Mouse (Mus musculus) MEL (cell line): ENCODE results near the gene Upf2. TPM values are rescaled to one million over a fixed set of nuclear protein-coding genes. Genes with fewer than 3 reads are reported as not detected.
"Not testable (repeated sequence)": the region's sequence is repeated elsewhere in the genome, so short reads cannot be mapped to it uniquely, and the experiment has no call there.

Source experiments
- DNase-seq: peaks from one replicate; pipeline ENCODE4 v3.0.0; 2011; ENCODE audit warnings: low read depth, low spot score
- H3K27ac ChIP-seq: 2 replicates; pipeline ENCODE4 v1.5.1; 2012; ENCODE audit warnings: low read depth, mild to moderate bottlenecking, control low read depth, low read length, moderate library complexity; ENCODE audit not compliant: control insufficient read depth
- H3K27me3 ChIP-seq, 2 experiments: fragments of 150-350 bp in 1 of 2; sonication (generic) in 1 of 2; 2 replicates each; pipeline ENCODE4 v1.6.1; 2012; ENCODE audit warnings: low read length in 2 of 2, mild to moderate bottlenecking in 2 of 2, improper control_type of control experiment in 1 of 2, moderate library complexity in 1 of 2; ENCODE audit not compliant: insufficient read depth in 2 of 2, control insufficient read depth in 1 of 2
- H3K36me3 ChIP-seq, 2 experiments: 2 replicates each; pipeline ENCODE4 v1.6.1; 2012 to 2014; ENCODE audit warnings: low read length in 2 of 2, improper control_type of control experiment in 1 of 2, inconsistent platforms in 1 of 2, mild to moderate bottlenecking in 1 of 2; ENCODE audit not compliant: insufficient read depth in 2 of 2, control insufficient read depth in 1 of 2
- H3K4me1 ChIP-seq, 2 experiments: fragments of 150-350 bp in 1 of 2; sonication (generic) in 1 of 2; 2 replicates each; pipeline ENCODE4 v1.6.1; 2012; ENCODE audit warnings: low read length in 2 of 2, improper control_type of control experiment in 1 of 2, mild to moderate bottlenecking in 1 of 2; ENCODE audit not compliant: insufficient read depth in 2 of 2, control insufficient read depth in 1 of 2
- H3K4me3 ChIP-seq, 2 experiments: fragments of 150-350 bp in 1 of 2; sonication (generic) in 1 of 2; 2 replicates each; pipeline ENCODE4 v1.5.1; 2012; ENCODE audit warnings: low read depth in 2 of 2, low read length in 2 of 2, mild to moderate bottlenecking in 2 of 2, moderate library complexity in 2 of 2, control low read depth in 1 of 2, improper control_type of control experiment in 1 of 2; ENCODE audit not compliant: control insufficient read depth in 1 of 2, insufficient read depth in 1 of 2
- H3K79me2 ChIP-seq: 2 replicates; pipeline ENCODE4 v1.6.1; 2012; ENCODE audit warnings: mild to moderate bottlenecking, low read length, moderate library complexity; ENCODE audit not compliant: control insufficient read depth, poor library complexity, insufficient read depth
- H3K9ac ChIP-seq: 2 replicates; pipeline ENCODE4 v1.6.1; 2012; ENCODE audit warnings: low read depth, mild to moderate bottlenecking, control low read depth, low read length, moderate library complexity; ENCODE audit not compliant: control insufficient read depth, poor library complexity, severe bottlenecking
- H3K9me3 ChIP-seq: fragments of 150-350 bp; sonication (generic); replicated peaks from 2 replicates; pipeline ENCODE4 v1.6.1; 2012; ENCODE audit warnings: mild to moderate bottlenecking, low read length, improper control_type of control experiment, moderate library complexity; ENCODE audit not compliant: insufficient read depth
- CHD2 ChIP-seq: IDR thresholded peaks from 2 replicates; pipeline ENCODE4 v1.6.1; 2011; ENCODE audit warnings: low read length, improper control_type of control experiment
- CTCF ChIP-seq, 3 experiments: IDR thresholded peaks in 2 of 3; conservative IDR thresholded peaks in 1 of 3; 2 replicates each; pipeline ENCODE4 v1.5.1; 2011 to 2012; ENCODE audit warnings: low read length in 3 of 3, low read depth in 2 of 3, mild to moderate bottlenecking in 2 of 3, improper control_type of control experiment in 1 of 3, inconsistent platforms in 1 of 3, mixed read lengths in 1 of 3, moderate library complexity in 1 of 3; ENCODE audit not compliant: control insufficient read depth in 1 of 3, insufficient read depth in 1 of 3, poor library complexity in 1 of 3, severe bottlenecking in 1 of 3
- ELF1 ChIP-seq: IDR thresholded peaks from 2 replicates; pipeline ENCODE4 v1.6.1; 2014; ENCODE audit warnings: low read depth, mild to moderate bottlenecking, inconsistent platforms, low read length, improper control_type of control experiment, moderate library complexity
- ETS1 ChIP-seq: IDR thresholded peaks from 2 replicates; pipeline ENCODE4 v1.6.1; 2012; ENCODE audit warnings: low read depth, mild to moderate bottlenecking, inconsistent platforms, low read length, improper control_type of control experiment, moderate library complexity
- HCFC1 ChIP-seq: IDR thresholded peaks from 2 replicates; pipeline ENCODE4 v1.6.1; 2012; ENCODE audit warnings: low read depth, mild to moderate bottlenecking, inconsistent platforms, low read length, improper control_type of control experiment, moderate library complexity
- JUND ChIP-seq: IDR thresholded peaks from 2 replicates; pipeline ENCODE4 v1.6.1; 2011; ENCODE audit warnings: low read depth, mild to moderate bottlenecking, improper control_type of control experiment, low read length
- MAFK ChIP-seq: IDR thresholded peaks from 2 replicates; pipeline ENCODE4 v1.6.1; 2011; ENCODE audit warnings: low read depth, mild to moderate bottlenecking, low read length, improper control_type of control experiment, borderline replicate concordance
- MAZ ChIP-seq: IDR thresholded peaks from 2 replicates; pipeline ENCODE4 v1.6.1; 2012; ENCODE audit warnings: low read depth, mild to moderate bottlenecking, inconsistent platforms, low read length, improper control_type of control experiment
- MEF2A ChIP-seq: IDR thresholded peaks from 2 replicates; pipeline ENCODE4 v1.6.1; 2014; ENCODE audit warnings: low read depth, mild to moderate bottlenecking, inconsistent platforms, low read length, improper control_type of control experiment; ENCODE audit not compliant: poor library complexity, insufficient replicate concordance, severe bottlenecking; ENCODE audit errors: extremely low read depth
- RAD21 ChIP-seq: IDR thresholded peaks from 2 replicates; pipeline ENCODE4 v1.6.1; 2011; ENCODE audit warnings: mild to moderate bottlenecking, low read depth, low read length, improper control_type of control experiment
- RCOR1 ChIP-seq: IDR thresholded peaks from 2 replicates; pipeline ENCODE4 v1.6.1; 2012; ENCODE audit warnings: low read depth, mild to moderate bottlenecking, inconsistent platforms, low read length, improper control_type of control experiment
- TAL1 ChIP-seq: IDR thresholded peaks from 2 replicates; pipeline ENCODE4 v1.6.1; 2012; ENCODE audit warnings: mild to moderate bottlenecking, inconsistent platforms, low read length, moderate library complexity, mixed read lengths
- TBP ChIP-seq: IDR thresholded peaks from 2 replicates; pipeline ENCODE4 v1.8.0; 2011; ENCODE audit warnings: low read depth, low read length, improper control_type of control experiment
- ZMIZ1 ChIP-seq: IDR thresholded peaks from 2 replicates; pipeline ENCODE4 v1.6.1; 2012; ENCODE audit warnings: low read depth, mild to moderate bottlenecking, inconsistent platforms, low read length, improper control_type of control experiment, moderate library complexity
- ZNF384 ChIP-seq: IDR thresholded peaks from 2 replicates; pipeline ENCODE4 v1.6.1; 2012; ENCODE audit warnings: low read depth, mild to moderate bottlenecking, inconsistent platforms, low read length, improper control_type of control experiment
- polyA plus RNA-seq, 2 experiments: library from polyadenylated mRNA; stranded (reverse) in 1 of 2; unstranded in 1 of 2; fragments of >175 nt in 1 of 2; fragments of >200 nt in 1 of 2; gene quantifications; 2 replicates each; pipeline versions ENCODE4 v1.2.1 to v1.2.4; 2012; ENCODE audit warnings: low replicate concordance in 2 of 2, low read depth in 1 of 2; ENCODE audit not compliant: insufficient read length in 2 of 2, insufficient read depth in 1 of 2, missing spikeins in 1 of 2
- total RNA-seq: library from RNA; depleted of rRNA; stranded (reverse); fragments of 300-350 nt; gene quantifications from 2 replicates; pipeline ENCODE4 v1.2.3, GENCODE M21; 2012

The Upf2 gene
- total and polyA plus RNA-seq, 3 experiments, result 15.3 to 30.9 TPM; not detected in 1

DNA sequence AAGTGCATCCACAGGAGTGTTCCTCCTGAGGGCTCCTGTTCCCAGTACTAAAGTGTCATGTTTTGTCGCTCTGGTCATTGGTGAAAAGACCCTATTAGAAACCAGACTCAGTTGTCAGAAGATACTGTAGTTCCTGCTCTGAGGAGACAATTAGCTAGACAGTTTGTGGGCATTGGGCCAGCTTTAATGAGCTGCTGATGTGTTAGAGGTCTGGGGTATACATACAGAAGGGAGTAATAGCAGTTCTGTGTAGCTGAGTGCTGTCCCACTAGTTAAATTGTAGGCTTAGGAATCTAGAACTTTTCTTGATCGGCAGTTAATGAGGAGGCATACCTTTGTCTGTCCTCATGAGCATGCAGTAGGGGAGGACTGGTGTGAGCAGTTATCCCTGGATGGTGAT, 11.0 kb downstream of the Upf2 start:
- Histone ChIP-seq H3K36me3 (peaks cover 8 to 35% of the 10 kb centered on the region in 2 experiments), H3K4me3 (no peak overlapping the region), H3K79me2 (peaks cover 8% of the 10 kb centered on the region; the same call in 1 of the 2 replicates), H3K9me3 (no peaks in the 10 kb centered on the region), H3K9ac (no peak overlapping the region), H3K27me3 (no peaks in the 10 kb centered on the region), H3K27ac (no peak overlapping the region), H3K4me1 (peaks cover 0 to 3% of the 10 kb centered on the region in 2 experiments; a peak in 1 of 4 replicates)
- DNase-seq, result no peak
- TF ChIP-seq MEF2A, result no peak
- no peak for TF ChIP-seq CHD2

DNA sequence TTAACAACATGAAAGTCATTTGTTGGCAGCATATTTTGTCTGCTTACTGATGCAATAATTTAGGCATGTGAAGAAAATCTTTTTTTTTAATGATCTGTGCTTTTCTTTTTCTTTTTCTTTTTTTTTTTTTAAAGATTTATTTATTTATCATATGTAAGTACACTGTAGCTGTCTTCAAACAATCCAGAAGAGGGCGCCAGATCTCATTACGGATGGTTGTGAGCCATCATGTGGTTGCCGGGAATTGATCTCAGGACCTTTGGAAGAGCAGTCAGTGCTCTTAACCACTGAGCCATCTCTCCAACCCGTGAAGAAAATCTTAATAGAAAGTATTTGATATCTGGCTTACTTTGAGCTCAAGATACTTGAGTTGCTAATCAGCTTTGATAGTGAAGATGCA, 12.5 kb downstream of the Upf2 start:
- H3K36me3 ChIP-seq, result peaks cover 5 to 26% of the 10 kb centered on the region in 2 experiments
- H3K27ac ChIP-seq, H3K9ac ChIP-seq: not testable (repeated sequence)

DNA sequence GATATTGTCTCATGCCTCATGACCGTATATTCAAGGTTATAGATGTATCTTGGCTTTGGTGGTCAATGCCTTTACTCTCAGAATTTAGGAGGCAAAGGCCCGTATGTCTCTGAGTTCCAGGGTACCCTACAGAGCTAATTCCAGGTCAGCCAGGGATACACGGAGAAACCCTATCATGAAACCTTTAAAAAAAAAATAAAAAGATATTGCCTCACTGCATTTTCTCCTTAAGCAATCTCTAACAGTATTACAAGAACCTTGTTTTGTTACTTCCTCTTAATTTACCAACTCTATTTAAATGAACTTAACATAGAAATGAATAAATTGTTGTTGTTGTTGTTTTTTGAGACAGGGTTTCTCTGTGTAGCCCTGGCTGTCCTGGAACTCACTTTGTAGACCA, 14.7 kb downstream of the Upf2 start:
- H3K4me3 ChIP-seq, result no peak overlapping the region
- H3K36me3 ChIP-seq, result peaks cover 5 to 13% of the 10 kb centered on the region in 2 experiments
- DNase-seq, result no peak

More for the DNA sequence above, 12.5 kb downstream of the Upf2 start:
- not testable (repeated sequence) for H3K27me3 ChIP-seq, H3K4me3 ChIP-seq, H3K79me2 ChIP-seq, H3K9me3 ChIP-seq, H3K4me1 ChIP-seq
- peak; percentile 39 for DNase-seq
- TF ChIP-seq ZNF384 (0 out of 2 replicates have a peak, but pooled peaks have one; percentile 15), CTCF (IDR thresholded peaks at IDR 0.05 in 2 of 3, conservative IDR thresholded peaks at IDR 0.05 in 1 of 3; ENCODE audit: control insufficient read depth in 1 of 3, insufficient read depth in 1 of 3, low read depth in 2 of 3, low read length in 3 of 3, poor library complexity in 1 of 3, severe bottlenecking in 1 of 3) (peak in 2 of 3 experiments; percentile 7 to 15; a peak in 2 of 6 replicates)

More for the DNA sequence above, 14.7 kb downstream of the Upf2 start:
- Histone ChIP-seq H3K27me3 (no peaks in the 10 kb centered on the region), H3K79me2 (peaks cover 8% of the 10 kb centered on the region; the same call in 1 of the 2 replicates), H3K9me3 (no peaks in the 10 kb centered on the region), H3K4me1 (0 out of 4 replicates have a peak, but pooled peaks cover 0 to 2% of the 10 kb centered on the region in 2 experiments), H3K27ac (no peak overlapping the region), H3K9ac (no peak overlapping the region)
- no peak for TF ChIP-seq ELF1
- no peak for TF ChIP-seq TAL1
- TF ChIP-seq HCFC1, result no peak
- TF ChIP-seq TBP, result no peak
- no peak for TF ChIP-seq RCOR1
- no peak for TF ChIP-seq ETS1
- TF ChIP-seq MAZ, result no peak
- no peak for TF ChIP-seq MAFK
- no peak for TF ChIP-seq JUND
- no peak for TF ChIP-seq MEF2A
- TF ChIP-seq RAD21, result no peak
- TF ChIP-seq ZMIZ1, result no peak
